Comparison of ENCODE assay signal across 7 mouse cellular contexts in the genomic region with DNA sequence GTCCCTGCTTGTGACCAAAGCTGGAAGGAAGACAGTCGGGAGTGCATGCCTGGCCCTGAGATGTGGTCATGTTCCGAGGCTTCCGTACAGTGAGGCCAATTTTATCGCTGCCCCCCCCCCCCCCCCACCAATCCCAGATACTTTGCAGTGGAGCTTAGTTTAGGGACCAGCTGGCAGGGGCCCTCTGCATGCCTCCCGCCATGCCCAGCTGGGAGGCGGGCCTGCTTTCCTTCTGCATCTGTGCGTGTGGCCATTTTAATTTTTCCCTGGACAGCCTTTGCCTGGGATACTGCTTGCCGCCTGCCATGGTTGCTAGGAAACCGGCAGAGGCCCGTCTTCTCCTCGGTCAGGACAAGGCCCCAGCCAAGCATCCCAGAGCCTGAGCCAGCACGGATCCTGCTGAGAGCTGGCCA.
DNase-seq lines count a peak whose midpoint lies in the region.

No protein-coding gene starts in this region.

- intact Hi-C loops in left cerebral cortex, postnatal 14 days (cut with DNase I): no loop called here

- DNase-seq in cerebellum, adult 8-10 months: peak; percentile 8
- DNase-seq in embryo, embryonic 11 days: peak; percentile 75
- peak; percentile 28 for DNase-seq in gastrocnemius, postnatal 10 days
- DNase-seq in left cerebral cortex, postnatal 14 days (ENCODE audit: low spot score in 2 of 2): peak; percentile 42
- peak; percentile 28 for DNase-seq in right cerebral cortex, adult 18-20 months
- DNase-seq in thymus, postnatal 36 days: no peak
- no peak for DNase-seq in kidney, postnatal 14 days

Comparison
In these comparisons a context has a peak if more than half of its experiments do, and no peak if none do; other contexts are left out.
1. DNase-seq: peak in cerebellum, adult 8-10 months (single experiment), embryo, embryonic 11 days (single experiment), gastrocnemius, postnatal 10 days (single experiment), left cerebral cortex, postnatal 14 days (2 of 2) and right cerebral cortex, adult 18-20 months (single experiment); none in thymus, postnatal 36 days (0 of 2) and kidney, postnatal 14 days (single experiment).